Mouse (Mus musculus) 3134 (cell line): ENCODE results near the gene Rps6kl1.
A peak's percentile ranks its signal among the peaks of the same experiment; 100 is the strongest.

ENCODE experiments used
- DNase-seq: peaks from one replicate; pipeline ENCODE4 v3.0.0-alpha.2; 2011; ENCODE audit warnings: low spot score; ENCODE audit not compliant: insufficient read length; ENCODE audit errors: extremely low read depth

The Rps6kl1 gene

DNA sequence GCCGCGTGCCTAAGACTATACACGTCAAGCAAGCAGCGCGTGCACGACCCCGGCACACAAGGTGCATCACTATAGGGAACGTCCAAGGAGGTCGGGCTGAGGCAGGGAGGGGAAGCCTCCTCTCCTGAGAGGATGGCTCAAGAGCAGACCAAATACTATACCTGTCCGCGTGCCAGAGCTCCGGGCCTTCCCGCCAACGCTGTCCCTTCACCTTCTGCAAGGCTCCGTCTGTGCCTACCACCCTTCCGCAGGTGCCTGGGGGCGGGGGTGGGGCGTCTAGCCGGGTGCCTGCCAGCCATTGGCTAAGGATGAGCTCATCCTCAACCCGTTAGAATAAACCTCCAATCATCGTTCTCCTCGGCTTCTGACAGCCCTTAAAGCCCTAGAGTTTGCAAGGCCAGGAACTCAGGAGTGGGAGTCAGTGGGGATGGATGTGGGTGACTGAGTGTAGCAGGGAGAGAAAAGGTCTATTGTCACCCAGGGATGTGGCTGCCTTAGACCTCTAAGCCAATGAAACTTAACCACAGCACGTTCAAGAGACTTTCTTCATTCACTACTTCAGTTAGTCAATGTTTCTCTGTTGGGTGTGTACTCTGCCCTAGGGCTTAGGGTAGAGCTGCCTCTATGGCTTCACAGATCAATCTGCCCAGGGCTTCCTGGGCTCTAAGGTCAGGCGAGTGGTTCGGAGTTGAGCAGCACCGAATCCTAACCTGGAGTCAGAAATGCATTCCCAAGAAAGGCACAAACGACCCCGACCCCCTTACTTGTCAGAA is at the start of gene Rps6kl1:
Rps6kl1 (minus strand) TSS at position 263 of the 773 bp plus-strand sequence.
- DNase-seq, result no peak

DNA sequence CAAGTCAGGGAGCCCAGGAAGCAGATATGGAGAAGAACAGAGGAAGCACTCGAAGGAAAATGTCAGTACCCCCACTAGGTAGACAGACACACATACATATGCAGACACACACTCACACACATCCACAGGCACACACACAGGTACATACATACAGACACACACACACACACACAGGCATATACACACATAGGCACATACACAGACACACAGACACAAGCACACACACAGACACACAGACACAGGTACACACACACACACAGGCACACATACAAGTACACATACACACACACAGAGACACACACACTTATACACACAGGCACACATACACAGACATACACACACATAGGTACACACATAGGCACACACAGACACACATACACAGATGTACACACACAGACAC is 48.9 kb upstream of the Rps6kl1 start:
- no peak for DNase-seq

GRCm38 (mm10) chr12:85197936-85198335 is 46.9 kb upstream of the Rps6kl1 start:
- DNase-seq, result no peak

DNA sequence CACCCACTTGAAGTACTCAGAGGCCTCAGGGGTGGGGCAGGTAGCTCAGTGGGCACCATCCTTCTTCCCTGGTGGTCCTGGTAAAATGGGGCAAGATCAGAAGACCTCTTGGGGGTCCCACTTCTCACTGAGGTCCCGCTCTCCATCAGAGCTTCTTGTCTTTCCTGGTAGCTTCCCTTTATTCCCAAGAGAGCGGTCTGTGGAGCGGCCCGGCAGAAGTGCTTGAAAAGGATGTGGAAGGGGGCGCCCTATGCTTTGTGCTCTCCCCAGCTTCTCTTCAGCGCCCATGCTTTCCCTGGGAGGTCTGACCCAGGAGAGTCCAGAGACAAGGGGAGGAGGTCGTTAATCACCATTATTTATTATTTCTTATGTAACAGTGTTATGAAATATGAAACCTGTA is 46.3 kb upstream of the Rps6kl1 start:
- no peak for DNase-seq

- no peak for DNase-seq
These were observed 45.1 kb upstream of the Rps6kl1 start for GRCm38 (mm10) chr12:85196191-85196590.

GRCm38 (mm10) chr12:85195086-85195485 is 44.0 kb upstream of the Rps6kl1 start:
- no peak for DNase-seq

- peak; percentile 36 for DNase-seq
These were observed 43.6 kb upstream of the Rps6kl1 start for GRCm38 (mm10) chr12:85194623-85195018.

DNA sequence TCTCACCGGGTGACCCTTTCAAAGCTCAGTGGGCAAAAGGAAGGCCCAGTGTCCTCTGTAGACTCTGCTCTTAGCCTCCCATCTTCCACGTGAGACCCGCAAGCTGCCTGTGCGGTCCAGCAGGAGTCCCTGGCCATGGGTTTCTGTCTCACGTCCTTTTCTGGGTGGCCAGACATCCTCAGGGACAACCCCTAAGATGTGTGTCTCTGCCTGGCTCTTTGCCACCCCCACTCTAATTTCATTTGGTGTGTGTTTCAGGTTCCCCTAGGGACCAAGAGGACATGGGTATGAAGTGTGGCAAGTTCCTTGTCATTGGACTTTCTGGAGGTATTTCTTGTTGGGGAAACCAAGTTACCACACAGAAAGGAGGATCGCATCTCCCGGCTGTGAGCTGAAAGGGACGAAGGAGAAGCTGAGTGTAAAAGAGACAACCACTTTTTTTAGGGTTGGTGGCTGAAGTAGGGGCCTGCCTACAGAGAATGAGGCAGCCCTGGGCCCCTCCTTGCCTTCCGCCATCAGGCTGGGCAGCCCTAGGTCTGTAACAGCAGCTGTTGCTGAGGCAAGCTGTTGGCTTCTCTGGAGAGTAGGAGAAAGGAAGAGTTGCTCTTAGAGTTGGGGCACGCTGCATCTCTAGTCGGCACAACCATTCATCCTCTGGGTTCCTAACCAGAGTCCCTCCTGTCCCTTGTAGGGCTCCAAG is 43.0 kb upstream of the Rps6kl1 start:
- no peak for DNase-seq

GRCm38 (mm10) chr12:85193146-85193545 is 42.1 kb upstream of the Rps6kl1 start:
- no peak for DNase-seq

GRCm38 (mm10) chr12:85192461-85193108 is 41.5 kb upstream of the Rps6kl1 start:
- DNase-seq, result peak; percentile 88

DNA sequence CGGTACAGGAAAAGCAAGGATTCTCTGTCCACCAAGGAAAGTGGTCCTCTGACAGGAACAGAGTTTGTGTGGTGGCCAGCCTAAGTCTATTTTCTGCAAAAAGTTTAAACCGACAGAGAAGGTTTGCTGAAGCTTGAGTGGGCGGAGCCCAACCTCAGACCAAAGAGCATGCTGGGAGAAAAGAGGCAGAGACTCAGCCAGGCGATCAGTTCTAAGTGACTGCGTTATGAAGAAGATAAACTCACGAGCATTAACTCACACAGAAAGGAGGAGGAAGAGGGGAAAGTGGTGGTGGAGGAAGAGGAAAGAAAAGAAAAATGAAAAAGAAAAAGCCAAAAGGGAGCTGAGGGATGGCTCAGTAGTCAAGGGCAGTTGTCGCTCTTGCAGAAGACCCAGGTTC is 39.2 kb upstream of the Rps6kl1 start:
- DNase-seq, result no peak

DNA sequence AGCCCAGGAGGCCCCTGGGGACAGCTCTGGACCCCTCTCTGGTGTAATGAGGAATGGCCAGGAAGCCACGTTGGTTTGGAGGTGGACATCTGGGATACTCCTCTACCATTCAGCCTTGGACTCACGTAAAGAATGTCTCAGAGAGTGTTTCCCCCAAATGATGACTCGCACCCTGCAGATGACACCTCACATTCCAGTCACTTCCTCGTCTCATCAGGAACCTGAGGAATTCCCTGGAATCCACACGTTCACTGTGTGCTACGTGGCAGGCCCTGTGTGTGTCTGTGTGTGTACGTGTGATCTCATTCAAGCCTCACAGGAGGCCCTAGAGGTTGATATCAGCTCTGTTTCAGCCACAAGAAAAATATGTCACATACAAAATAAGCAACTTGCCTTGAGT is 35.3 kb upstream of the Rps6kl1 start:
- peak; percentile 53 for DNase-seq

DNA sequence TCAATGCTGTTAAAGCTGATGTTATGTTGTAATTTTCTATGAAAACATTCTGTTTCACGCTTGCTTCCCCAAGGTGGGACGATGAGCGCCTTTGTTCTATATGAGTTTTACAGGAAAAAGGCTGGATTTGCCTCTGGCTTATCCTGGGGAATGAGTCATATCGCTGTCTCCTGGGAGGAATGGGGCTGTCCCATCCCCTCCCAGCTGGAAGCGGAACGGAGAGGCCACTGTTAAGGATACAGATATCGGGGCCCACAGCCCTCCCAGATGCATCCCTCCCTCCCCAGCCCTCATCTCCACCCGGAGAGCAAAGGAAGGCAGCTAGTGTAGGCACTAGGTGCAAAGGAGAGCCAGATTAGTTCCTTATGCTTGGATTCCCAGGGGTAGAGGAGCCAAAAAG is 34.7 kb upstream of the Rps6kl1 start:
- DNase-seq, result peak; percentile 60

DNA sequence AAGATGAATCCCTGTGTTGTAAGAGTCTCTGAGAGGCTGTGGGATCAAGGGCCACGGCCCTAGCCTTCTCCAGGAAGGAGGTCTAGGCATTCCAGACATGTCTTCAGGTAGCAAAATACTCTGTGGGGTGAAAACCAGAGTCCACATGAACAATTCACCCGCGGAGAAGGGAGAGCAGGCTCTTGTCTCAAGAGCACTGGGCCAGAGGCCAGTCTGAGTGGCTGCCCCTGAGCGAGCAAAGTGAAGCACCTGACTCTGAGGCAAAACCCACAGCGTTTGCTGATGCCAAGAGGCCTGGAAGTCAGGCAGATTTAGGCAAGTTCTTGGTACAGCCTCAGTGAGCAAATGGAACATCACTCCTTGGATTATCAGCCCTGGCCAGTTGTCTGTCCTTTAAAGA is 33.1 kb upstream of the Rps6kl1 start:
- DNase-seq, result no peak

DNA sequence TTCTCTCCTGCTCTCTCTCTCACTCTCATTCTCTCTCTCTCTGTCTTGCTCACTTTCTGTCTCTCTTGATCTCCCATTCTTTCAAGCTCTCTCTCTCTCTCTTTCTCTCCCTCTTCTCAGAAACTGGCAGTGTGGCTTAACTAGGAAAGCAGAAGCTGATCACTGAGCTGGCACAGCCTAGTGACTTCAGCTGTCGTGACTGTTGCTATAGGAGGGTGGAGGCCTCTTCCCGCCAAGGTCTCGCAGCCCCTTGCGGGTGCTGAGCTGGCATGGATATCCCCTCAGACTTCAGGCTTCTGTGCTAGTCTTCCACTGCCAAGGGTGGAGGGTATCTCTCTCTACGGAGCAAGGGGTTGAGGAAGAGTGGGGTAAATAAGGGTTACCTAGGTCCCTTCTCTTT is 31.8 kb upstream of the Rps6kl1 start:
- DNase-seq, result no peak

- no peak for DNase-seq
These were observed 31.2 kb upstream of the Rps6kl1 start for GRCm38 (mm10) chr12:85182345-85182643.

- DNase-seq, result no peak
These were observed 30.6 kb upstream of the Rps6kl1 start for GRCm38 (mm10) chr12:85181475-85182344.

- no peak for DNase-seq
These were observed 27.2 kb upstream of the Rps6kl1 start for GRCm38 (mm10) chr12:85178294-85178693.

- no peak for DNase-seq
These were observed 26.7 kb upstream of the Rps6kl1 start, which contains the start of gene Pgf for GRCm38 (mm10) chr12:85177740-85178239. Gene Pgf, minus strand, starts transcription at chr12:85177790.

- DNase-seq, result no peak
These were observed 25.9 kb upstream of the Rps6kl1 start for GRCm38 (mm10) chr12:85176846-85177523.
